Mouse (Mus musculus) adrenal gland, postnatal 36 days (tissue): Measurements from ENCODE around the gene Tfb1m. TPM values are rescaled to one million over a fixed set of nuclear protein-coding genes. Genes with fewer than 3 reads are reported as not detected.

Experiments
- DNase-seq, 2 experiments: peaks; one replicate each; pipeline ENCODE4 v3.0.0; 2021; ENCODE audit warnings: mixed read lengths in 1 of 2
- total RNA-seq, 2 experiments: library from RNA; stranded (reverse); gene quantifications; 2 replicates each; pipeline ENCODE4 v1.2.3; 2021

Tfb1m gene
- total RNA-seq, 2 experiments from 2014 or later: 10.5 to 16.1 TPM

DNA sequence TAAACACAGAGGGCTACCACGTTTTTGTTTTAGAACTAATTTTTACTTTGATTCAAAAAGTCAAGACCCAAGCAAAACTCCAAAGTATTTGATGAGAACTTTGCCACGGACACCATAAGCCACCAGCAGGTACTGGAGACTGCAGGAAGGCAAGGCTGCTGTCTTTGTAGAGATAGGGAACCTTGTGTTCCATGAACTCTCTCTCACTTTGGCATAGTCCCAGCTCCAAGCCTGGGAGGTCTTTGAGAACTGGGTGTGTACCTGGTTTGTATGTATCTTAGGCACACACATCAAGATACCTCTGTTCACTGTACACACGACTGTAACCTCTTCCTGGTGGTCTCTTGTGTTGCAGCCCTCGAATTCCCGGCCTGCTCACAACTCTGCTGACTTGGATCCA is 43.3 kb downstream of the Tfb1m start:
- no peak for DNase-seq

DNA sequence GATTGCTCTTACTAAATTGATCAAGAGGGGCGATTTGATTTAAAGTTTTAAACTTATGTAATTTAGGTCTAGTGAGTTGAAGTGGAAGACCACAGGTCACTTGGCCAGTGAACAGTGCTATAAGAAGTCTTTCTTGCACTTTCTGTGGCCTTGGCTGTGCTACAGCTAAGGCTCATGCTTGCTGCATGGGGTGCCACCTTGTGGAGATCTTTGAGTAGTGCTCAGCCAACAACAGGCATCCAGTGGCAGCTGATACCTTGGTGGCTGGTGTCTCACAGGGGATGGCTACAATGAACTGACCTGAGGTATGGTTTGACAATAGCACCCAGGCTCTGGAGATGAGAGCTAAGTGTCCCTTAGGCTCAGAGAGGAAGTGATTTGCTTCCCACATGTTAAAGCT is 47.7 kb downstream of the Tfb1m start:
- DNase-seq: peak; percentile 71 to 83

DNA sequence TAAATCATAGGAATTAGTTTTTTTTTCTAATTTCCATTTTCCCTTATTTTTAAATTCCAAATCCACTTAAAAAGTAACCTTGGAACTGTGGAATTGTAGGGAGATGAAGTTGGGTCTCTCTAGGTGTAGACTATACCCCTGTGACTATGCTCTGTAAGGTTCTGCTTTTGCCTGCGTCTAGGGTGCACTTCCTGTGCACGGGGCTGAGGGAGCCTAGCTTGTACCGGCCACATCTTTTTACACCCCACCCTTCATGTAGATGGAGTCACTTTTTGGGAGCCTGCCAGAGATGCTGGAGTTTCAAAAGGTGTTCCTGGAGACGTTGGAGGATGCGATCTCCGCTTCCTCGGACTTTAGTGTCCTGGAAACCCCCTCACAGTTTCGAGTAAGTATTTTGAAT is 51.1 kb downstream of the Tfb1m start:
- no peak for DNase-seq

DNA sequence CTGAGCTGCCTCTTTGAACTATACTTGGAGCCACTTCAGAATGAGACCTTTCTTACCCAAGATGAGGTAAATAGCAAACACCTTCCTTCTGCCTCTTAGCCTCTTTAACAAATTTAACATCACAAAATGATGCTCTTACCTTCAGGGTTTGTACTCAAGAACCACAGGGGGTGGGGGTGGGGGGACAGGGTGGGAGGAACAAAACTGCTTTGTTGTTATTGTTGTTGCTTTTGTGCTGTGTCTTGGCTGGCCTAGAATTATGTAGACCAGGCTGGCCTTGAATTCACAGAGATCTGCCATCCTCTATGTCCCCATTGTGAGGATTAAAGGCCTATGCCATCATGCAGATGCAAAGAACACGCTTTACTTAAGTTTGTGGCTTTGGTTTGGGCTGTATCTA is 51.9 kb downstream of the Tfb1m start:
- no peak for DNase-seq

DNA sequence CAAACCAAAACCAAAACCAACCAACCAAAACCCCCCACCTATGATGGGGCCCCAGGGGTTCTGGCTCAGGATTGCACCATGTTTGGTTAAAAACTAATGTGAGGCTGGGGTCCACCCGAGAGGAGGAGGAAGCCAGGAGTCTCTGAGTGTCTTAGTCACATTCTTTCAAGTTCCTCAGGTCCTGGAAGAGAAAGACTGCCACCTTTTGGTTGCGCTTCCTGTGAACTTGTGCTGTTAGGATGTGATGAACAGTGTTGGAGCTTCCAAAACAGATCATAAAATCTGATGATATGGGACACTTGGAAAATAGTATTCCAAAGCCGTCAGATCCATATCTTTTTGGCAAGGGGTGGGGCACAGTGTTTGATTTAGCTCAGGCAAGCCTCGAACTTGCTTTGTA is 56.6 kb downstream of the Tfb1m start:
- DNase-seq: no peak

DNA sequence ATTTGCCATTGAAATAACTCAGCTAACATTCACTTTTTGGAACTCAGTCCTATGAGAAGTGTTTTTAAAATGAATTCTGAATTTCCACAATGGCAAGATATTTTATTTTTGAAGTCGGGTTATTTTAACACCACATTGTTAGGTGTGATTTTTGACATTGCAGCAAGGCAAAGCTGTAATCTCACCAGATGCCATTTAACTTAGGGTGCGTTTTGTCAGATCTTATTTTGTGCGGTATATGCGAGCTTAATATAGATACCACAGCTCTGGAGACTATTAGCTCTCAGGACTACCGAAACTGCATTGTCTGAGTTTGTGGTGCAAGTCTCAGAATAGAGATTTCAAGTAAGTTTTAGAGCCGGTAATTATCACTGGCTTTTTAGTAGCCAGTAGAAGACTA is 57.5 kb downstream of the Tfb1m start:
- DNase-seq: no peak

DNA sequence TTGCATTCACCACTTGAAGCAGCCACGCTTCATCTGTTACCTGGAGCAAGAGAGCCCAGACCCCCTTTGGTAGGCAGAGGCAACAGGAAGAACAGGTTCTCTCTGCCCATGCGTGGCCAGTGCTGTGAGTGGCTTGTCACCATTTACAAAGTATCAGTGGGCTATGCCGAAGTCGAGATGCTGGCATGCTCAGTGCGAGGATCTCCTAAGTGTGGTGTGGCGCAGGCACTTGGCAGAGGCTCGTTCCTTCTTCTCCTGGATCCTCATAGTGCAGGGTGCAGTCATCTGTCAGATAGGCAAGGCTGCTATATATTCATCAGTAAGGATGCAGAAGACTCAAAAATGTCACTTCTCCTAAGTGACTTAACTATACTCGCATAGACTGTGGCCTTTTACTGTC is 58.1 kb downstream of the Tfb1m start:
- no peak for DNase-seq

DNA sequence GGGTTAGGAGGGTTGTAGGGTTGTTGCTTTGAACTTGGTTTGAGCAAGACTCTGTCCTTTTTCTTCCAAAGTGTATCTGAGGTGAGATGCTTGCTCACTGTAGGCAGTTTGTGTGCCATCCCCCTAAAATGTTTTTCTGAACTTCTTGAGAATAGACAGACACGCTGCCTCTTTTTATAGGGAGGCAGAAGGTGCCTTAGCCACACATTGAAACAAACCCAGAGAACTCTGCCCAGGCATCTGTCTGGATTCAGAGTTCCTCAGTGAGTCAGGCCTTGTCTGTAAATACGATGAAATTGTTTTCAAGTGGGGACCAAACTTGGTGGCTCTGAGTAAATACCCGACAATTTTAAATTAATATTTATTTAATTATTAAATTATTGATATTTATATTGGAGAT is 59.0 kb downstream of the Tfb1m start:
- DNase-seq: no peak

DNA sequence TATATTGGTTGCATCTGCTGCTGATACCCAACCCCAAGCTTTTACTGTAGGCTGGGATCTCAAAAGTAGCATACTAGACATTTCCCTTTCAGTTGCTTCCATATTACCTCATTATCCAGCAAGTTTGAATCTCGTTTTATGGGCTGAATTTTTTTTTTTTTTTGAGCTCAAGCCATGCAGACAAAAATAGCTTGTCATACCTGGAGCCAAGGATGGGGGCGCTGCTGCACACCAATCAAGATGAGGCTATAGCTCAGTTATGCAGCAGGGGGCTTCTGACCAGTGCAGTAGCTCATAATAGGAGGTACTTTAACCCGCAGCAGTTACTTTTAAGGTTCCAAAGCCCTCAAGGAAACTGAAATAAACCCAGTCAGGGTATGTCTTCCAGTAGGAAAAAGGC is 59.5 kb downstream of the Tfb1m start:
- peak; percentile 53 to 61 for DNase-seq

DNA sequence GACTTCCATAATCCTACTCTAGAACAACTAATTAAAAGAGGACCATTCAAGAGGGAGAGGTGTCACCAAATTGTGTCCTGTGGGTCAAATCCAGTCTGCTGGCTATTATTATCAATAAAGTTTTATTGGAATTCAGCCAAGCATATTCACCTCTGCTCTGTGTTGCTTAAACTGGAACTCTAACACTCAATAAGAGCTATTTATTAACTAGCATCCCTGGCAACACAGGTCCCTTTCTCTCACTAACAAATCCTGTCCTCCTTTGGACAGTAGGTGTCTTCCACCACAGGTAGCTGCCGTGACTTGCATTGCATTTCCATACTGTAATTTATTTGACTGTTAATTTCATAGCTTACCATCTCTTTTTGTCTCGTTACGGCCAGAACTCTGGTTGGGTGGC is 61.5 kb downstream of the Tfb1m start:
- no peak for DNase-seq

DNA sequence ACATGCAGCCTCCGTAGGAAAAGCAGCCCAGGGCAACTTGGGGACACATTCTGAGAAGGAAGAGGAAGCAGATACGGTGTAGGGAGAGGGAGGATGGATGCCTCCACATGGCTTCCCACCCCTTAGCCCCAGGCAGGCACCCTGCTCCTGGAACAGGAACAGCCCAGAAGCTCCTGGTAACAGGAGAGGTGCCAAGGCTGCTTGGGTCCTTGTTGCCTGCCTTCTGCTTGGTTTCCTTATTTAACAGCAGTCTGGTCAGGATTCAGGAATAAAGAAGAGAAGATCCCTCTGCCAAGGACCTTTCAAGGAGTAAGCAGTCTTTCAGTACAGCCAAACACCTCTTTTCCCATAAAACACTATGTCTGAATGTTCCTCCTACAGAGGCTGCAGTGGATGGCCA is 62.0 kb downstream of the Tfb1m start:
- no peak for DNase-seq

DNA sequence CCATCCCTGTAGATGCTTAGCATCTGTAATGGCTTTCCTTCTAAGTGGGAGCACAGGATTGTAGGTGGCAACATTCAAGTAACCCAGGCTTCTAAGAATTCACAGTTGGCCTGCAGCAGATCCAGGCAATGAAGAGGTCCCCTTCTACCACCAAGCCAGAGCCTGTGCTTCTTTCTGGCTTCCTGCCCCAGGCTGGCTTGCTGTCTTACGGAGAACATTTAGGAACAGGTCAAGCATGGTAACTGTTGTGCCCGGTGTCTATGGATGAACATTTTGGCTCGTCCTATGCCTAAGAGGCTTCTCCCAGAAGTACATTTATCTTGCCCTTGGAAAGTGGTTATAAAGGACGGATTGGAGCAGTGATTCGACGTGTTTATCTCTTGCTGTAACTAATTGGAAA is 65.9 kb downstream of the Tfb1m start:
- peak in 1 of 2 experiments; percentile 30 for DNase-seq

DNA sequence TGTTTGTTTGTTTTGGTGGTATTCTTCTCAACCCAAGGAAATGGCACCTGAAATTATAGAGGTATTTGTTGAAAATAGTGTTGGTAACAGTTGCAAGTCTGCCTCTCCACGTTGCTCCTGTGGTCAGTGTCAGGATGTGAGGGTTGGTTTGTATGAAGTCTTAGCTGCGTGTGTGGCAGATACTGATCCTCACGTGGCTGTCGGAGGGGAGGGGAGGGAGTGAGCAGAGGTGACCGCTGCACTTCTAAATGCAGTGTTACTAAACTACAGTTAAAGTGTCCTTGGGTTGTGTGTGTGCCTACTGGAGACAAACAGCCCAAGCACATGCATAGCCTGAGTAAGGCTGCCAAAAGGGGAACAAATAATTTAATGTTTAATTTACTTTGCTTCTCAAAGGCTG is 66.5 kb downstream of the Tfb1m start:
- peak; percentile 24 to 45 for DNase-seq

DNA sequence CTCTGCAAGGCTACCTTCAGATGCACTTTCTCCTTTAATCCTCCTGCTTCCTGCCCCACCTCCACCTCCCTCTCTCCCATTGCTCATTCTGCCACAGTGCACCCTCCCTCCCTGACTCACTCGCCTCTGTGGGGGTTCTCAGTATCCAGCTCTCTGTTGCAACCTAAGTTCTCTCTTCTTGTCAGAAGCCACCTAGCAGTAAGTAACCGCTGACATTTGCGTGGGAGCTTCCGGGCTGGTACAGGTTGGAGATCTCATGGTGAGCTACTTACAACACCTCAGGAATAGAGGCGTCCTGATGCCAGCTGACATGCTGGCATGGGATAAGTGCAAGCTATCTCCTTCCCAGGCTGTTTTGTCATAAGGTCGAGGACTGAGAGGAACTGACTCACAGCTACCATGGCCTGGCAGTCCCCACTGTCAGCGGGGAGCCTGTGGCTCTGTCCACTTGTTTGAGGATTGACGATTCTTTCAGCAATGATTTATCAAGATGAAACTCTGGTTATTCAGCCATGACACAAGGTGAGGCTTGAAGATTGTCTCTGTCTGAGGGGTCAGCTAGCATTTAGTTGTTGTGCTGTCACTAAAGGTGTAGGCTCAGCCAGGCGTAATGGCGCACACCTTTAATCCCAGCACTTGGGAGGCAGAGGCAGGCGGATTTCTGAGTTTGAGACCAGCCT is 67.2 kb downstream of the Tfb1m start:
- peak; percentile 79 for DNase-seq

DNA sequence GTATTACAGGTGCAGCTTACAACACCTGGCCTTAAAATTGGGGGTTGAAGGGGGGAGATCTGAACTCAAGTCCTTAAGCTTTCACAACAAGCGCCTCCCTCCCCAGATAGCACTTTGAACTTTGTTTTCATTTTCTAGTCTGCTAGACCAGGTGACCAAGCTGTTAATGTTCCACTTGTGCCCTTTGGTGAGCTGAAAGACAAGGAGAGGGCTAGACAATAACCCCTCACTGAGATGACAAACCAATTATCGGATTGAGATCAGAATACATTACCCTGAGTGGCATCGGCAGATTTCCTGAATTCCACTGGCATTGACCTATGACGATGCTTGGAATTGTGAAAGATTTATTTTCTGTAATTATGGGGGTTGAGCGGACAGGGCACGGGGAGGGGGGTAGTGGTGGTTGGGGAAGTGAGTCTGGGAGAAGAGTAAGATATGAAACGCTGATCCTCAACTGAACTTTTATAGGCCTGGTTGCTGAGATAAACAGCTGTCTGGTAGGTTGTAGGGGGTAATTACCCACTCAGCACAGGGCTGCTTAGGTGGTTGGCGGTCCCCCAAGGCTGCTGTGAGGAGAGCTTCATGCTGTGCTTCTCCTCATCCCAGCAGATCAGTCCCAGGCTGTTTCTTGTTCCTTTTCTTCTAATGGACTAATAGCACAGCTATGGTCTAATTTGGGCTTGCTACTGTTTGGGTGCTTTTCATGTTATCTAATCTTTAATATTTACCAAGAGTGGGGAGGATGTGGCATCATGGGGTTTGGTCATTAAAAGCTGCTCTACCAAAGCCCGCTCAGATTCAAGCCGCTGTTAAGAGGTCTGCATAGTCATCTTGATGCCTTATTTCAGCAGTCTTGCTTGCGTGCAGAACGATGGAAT is 69.6 kb downstream of the Tfb1m start:
- DNase-seq: peak in 1 of 2 experiments; percentile 8

DNA sequence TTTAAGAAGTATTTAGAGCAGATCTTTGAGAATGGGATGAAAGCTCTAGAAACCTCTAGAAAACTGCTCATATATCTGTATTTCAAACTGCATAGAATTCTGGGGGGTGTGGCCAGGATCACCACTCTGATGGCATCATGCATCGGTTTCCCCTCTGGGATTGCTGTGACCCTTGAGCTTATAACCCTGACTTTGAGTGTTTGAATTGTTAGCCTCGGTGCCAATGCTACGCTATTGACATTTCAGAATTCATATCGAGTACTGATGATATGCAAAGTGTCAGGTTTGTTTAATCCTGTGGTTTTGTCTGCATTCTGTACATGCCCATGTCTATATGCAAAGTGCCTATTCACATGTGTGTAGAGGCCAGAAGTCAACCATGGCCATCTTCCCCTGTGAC is 70.4 kb downstream of the Tfb1m start:
- no peak for DNase-seq

DNA sequence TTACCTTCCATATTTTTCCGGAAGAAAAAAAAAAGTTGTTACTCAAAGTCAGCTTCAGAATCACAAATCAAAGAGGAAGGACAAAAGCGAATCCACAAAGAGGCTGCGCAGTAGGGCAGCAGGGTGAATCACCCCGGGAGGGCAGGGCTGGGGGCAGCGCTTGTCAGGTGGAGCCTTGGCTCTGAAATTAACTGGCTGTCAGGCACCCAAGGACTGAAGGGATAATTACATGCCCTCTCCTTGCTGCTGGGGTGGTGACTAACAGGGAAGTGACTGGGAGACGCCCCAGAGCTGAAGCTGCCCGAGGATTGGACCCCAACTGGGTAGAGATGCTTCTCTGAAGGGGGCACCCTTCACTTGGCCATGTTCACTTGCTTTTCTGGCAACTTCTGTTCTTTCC is 71.7 kb downstream of the Tfb1m start:
- DNase-seq: peak; percentile 77 to 85

DNA sequence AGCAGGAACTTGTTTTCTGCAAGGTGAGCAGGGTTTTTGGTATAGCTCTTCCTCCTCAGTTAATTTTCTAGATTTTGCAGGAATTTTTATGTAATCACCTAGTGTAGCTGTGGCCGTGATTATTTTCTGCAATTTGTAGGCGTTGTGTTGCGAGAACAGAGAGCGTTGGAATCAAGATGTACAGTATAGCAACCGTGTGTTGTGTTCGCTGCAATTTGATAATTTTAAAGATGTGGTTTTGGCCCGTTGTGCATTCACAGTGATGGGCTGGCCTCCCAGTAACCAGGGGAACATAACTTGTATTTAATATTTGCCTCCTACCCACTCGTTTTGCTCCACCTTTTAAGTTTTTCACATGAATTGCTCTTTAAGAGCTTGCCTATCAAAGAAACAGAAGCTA is 74.5 kb downstream of the Tfb1m start:
- DNase-seq: no peak

DNA sequence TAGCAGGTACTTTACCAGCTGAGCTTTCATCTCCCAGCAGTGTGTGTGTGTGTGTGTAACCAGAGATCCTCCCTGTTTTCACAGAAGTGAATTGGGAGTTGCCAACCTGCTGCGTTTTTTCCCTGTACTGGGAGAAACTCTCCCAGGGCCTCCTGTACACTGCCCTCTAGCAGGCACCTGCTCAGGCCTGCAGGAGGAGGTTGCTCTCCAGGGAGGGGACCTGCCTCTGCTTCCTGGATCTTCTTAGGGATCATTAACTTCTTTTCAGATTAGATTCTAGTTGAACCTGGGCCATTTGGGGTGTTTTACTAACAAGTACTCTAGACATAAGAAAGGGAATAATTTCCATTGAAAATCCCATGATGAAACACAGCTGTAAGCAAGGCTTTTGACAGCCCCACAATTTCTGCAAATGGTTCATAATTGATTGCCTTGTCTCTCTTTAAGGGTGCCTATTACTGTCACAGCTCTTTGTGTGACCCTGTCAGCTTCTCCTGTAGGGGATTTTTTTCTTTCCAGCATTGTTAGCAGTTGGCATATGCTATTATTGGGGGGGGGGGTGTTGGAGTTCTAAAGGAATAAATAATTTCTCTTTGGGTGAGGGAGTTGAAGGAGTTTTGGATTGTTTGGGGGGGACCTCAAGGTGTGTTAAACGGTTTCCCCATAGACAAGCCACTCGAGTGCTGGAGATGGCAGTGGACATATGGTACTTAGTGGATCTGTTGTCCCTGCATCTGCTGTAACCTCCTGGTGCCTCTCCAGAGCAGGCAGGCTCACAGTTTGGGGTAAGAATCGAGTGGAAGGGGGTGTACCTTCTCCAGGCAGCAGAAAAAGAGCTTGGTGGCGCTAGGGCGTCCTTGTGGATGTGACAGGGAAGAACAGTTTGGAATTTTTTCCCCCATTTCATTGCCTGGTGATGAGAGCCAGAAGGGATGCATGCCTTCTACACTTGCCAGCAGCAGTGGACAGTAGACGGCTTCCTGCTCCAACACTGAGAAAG is 75.7 kb downstream of the Tfb1m start:
- DNase-seq: no peak

DNA sequence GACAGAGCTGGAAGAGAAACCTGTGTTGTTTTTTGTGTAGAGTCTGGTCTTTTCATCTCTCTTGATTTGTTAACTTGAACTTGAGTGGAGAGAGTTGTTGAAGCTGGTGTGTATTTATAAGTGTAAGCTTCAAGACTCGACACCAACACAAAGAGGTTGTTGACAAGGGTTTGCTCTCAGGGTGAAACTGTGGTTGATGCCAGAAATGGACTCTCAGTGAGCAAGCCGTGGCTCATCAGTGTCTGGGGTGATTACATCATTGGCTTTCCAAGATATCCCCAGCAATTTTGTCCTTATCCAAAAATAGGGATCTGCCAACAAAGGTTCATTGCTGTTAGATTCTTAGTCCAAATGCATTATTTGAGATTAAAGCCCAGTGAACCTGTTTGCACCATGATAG is 81.0 kb downstream of the Tfb1m start:
- no peak for DNase-seq

DNA sequence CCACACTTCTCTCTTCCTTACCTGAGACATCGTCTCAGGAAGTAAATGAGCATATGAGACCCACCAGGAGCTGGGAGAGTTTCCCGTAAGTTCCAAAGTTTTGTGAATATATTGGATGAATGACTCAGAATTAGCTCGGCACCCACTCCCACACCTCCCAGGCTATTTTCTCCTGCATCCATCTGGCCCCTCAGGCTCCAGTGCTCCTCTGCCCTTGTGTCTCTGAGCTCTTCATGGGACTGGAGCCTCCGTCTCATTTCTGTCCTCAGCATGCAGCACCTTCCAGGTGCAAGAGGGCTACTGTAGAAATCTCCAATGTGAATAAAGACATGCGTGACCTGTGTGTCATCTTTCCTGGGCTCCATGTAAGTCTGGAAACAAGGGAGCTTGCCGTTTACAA is 85.6 kb downstream of the Tfb1m start:
- DNase-seq: no peak
